Mouse (Mus musculus) heart, postnatal 0 days (tissue): ENCODE results near the gene Zfp131. TPM values are rescaled to one million over a fixed set of nuclear protein-coding genes. Genes with fewer than 3 reads are reported as not detected.

Experiments used
- ATAC-seq: fragments of 200-750 bp; cut with Nextera tagmentation; 2 replicates; pipeline ENCODE4 v1.8.0; 2017; ENCODE audit warnings: low read depth, moderate number of reproducible peaks, moderate library complexity; ENCODE audit not compliant: insufficient read depth
- DNase-seq: peaks from one replicate; pipeline ENCODE4 v3.0.0-alpha.2; 2016; ENCODE audit warnings: low spot score
- H3K27ac ChIP-seq: fragments of 300-500 bp; sonication (generic); 2 replicates; pipeline ENCODE4 v1.5.1; 2014; ENCODE audit warnings: low read depth, mild to moderate bottlenecking
- H3K27me3 ChIP-seq: fragments of 300-500 bp; sonication (generic); 2 replicates; pipeline ENCODE4 v1.6.1; 2014; ENCODE audit warnings: low read length, mixed read lengths; ENCODE audit not compliant: control insufficient read depth, insufficient read depth
- H3K36me3 ChIP-seq: fragments of 300-500 bp; sonication (generic); replicated peaks from 2 replicates; pipeline ENCODE4 v1.6.1; 2014; ENCODE audit warnings: low read length, mixed read lengths; ENCODE audit not compliant: control insufficient read depth, insufficient read depth
- H3K4me1 ChIP-seq: fragments of 300-500 bp; sonication (generic); 2 replicates; pipeline ENCODE4 v1.6.1; 2014; ENCODE audit warnings: antibody characterized with exemption; ENCODE audit not compliant: control insufficient read depth, insufficient read depth
- H3K4me2 ChIP-seq: fragments of 300-500 bp; sonication (generic); 2 replicates; pipeline ENCODE4 v1.6.1; 2014; ENCODE audit warnings: low read depth, mild to moderate bottlenecking, low read length, moderate library complexity
- H3K4me3 ChIP-seq: fragments of 300-500 bp; sonication (generic); 2 replicates; pipeline ENCODE4 v1.5.1; 2014; ENCODE audit warnings: low read depth, low read length
- H3K9ac ChIP-seq: fragments of 300-500 bp; sonication (generic); replicated peaks from 2 replicates; pipeline ENCODE4 v1.6.1; 2014; ENCODE audit warnings: low read depth, low read length, mixed read lengths
- H3K9me3 ChIP-seq: fragments of 300-500 bp; sonication (generic); replicated peaks from 2 replicates; pipeline ENCODE4 v1.6.1; 2016; ENCODE audit warnings: low read length; ENCODE audit not compliant: control insufficient read depth
- CTCF ChIP-seq: IDR thresholded peaks from 2 replicates; pipeline ENCODE4 v1.5.1; 2016; ENCODE audit warnings: antibody characterized with exemption, control low read depth, low read depth
- EP300 ChIP-seq: IDR thresholded peaks from 2 replicates; pipeline ENCODE4 v1.6.1; 2016; ENCODE audit warnings: antibody characterized with exemption, low read depth
- WGBS: fragments of 180-500 bp; shearing (Covaris S2); extraction: QIAGEN DNeasy Blood & Tissue Kit; methylation state at CpG from one replicate; pipeline ENCODE4 v1.1.7; 2014; 5-methylcytosine and 5-hydroxymethylcytosine counted together
- polyA plus RNA-seq: library from polyadenylated mRNA; unstranded; fragments of >200 nt; fragmentation: Nextera tagmentation; extraction: Ambion mirVana; gene quantifications from 2 replicates; pipeline ENCODE4 v1.2.1, GENCODE M21; 2015
- total RNA-seq: library from RNA; depleted of rRNA; stranded (reverse); fragments of >200 nt; gene quantifications from 2 replicates; pipeline ENCODE4 v1.2.3, GENCODE M21; 2014; ENCODE audit warnings: low replicate concordance

Gene Zfp131
- total and polyA plus RNA-seq, 2 experiments from 2014 or later = 15.5 to 24.2 TPM

- H3K4me3 ChIP-seq = no peak overlapping the region
- H3K4me2 ChIP-seq = no peak overlapping the region
- no peaks in the 10 kb centered on the region for H3K27me3 ChIP-seq
- DNase-seq (peak; percentile 17), ATAC-seq (no peak)
- WGBS = 66% methylated on average over 5 of the region's 5 CpGs
- no peak overlapping the region for H3K27ac ChIP-seq
- H3K4me1 ChIP-seq = 0 out of 2 replicates have a peak, but pooled peaks cover 13% of the 10 kb centered on the region
- no peaks in the 10 kb centered on the region for H3K9me3 ChIP-seq
- no peak for TF ChIP-seq CTCF
- TF ChIP-seq EP300 = no peak
- 0 out of 2 replicates have a peak, but pooled peaks cover 4% of the 10 kb centered on the region for H3K36me3 ChIP-seq
- no peak overlapping the region for H3K9ac ChIP-seq
Observed at GRCm38 (mm10) chr13:119792791-119793404, 2.2 kb upstream of the Zfp131 start.

GRCm38 (mm10) chr13:119791580-119792135, 969 bp upstream of the Zfp131 start:
- Histone ChIP-seq H3K9ac (peak overlapping the region; percentile 92; the same call in 1 of the 2 replicates), H3K36me3 (peaks cover 13% of the 10 kb centered on the region), H3K27me3 (no peaks in the 10 kb centered on the region), H3K4me2 (peak overlapping the region; percentile 66), H3K9me3 (no peaks in the 10 kb centered on the region), H3K4me1 (0 out of 2 replicates have a peak, but pooled peaks cover 13% of the 10 kb centered on the region), H3K27ac (peak overlapping the region; percentile 96), H3K4me3 (peak overlapping the region; percentile 82)
- WGBS = 3% methylated on average over 18 of the region's 18 CpGs
- DNase-seq (peak; percentile 45), ATAC-seq (no peak)
- TF ChIP-seq EP300 (no peak), CTCF (no peak)

- H3K27me3 ChIP-seq = no peaks in the 10 kb centered on the region
- H3K4me1 ChIP-seq = 0 out of 2 replicates have a peak, but pooled peaks cover 13% of the 10 kb centered on the region
- no peaks in the 10 kb centered on the region for H3K9me3 ChIP-seq
- under 1% methylated on average over 36 of the region's 66 CpGs for WGBS
- peak; percentile 67 for ATAC-seq
- peak overlapping the region; percentile 96 for H3K27ac ChIP-seq
- H3K4me3 ChIP-seq = peak overlapping the region; percentile 82
- peaks cover 24% of the 10 kb centered on the region for H3K36me3 ChIP-seq
- DNase-seq = peak; percentile 55
- peak overlapping the region; percentile 92 for H3K9ac ChIP-seq
- peak overlapping the region; percentile 66 for H3K4me2 ChIP-seq
- TF ChIP-seq CTCF (no peak), EP300 (no peak)
Observed at GRCm38 (mm10) chr13:119789851-119790717, 605 bp downstream of the Zfp131 start.

GRCm38 (mm10) chr13:119783581-119783980, 7.1 kb downstream of the Zfp131 start:
- TF ChIP-seq EP300 (no peak), CTCF (no peak)
- Histone ChIP-seq H3K4me1 (no peaks in the 10 kb centered on the region), H3K4me2 (no peak overlapping the region), H3K27me3 (no peaks in the 10 kb centered on the region), H3K9ac (no peak overlapping the region), H3K9me3 (no peaks in the 10 kb centered on the region), H3K36me3 (peaks cover 78% of the 10 kb centered on the region), H3K4me3 (no peak overlapping the region), H3K27ac (no peak overlapping the region)
- 80% methylated on average over 4 of the region's 4 CpGs for WGBS
- ATAC-seq = no peak
- DNase-seq = no peak

GRCm38 (mm10) chr13:119768541-119768940, 22.1 kb downstream of the Zfp131 start:
- H3K27ac ChIP-seq = no peak overlapping the region

More at GRCm38 (mm10) chr13:119768541-119768940, 22.1 kb downstream of the Zfp131 start:
- WGBS = 69% methylated on average over 6 of the region's 6 CpGs
- H3K9me3 ChIP-seq = no peaks in the 10 kb centered on the region
- H3K27me3 ChIP-seq = no peaks in the 10 kb centered on the region
- H3K4me2 ChIP-seq = no peak overlapping the region
- H3K9ac ChIP-seq = no peak overlapping the region
- peaks cover 82% of the 10 kb centered on the region for H3K36me3 ChIP-seq
- no peak for TF ChIP-seq CTCF
- no peak for TF ChIP-seq EP300
- H3K4me3 ChIP-seq = no peak overlapping the region
- H3K4me1 ChIP-seq = no peaks in the 10 kb centered on the region
- no peak for ATAC-seq
- no peak for DNase-seq
